Mouse (Mus musculus) lung, adult 2 months (tissue): ENCODE measurements around the gene Gm21954. TPM values are rescaled to one million over a fixed set of nuclear protein-coding genes. Genes with fewer than 3 reads are reported as not detected.

Experiments
- DNase-seq: peaks from one replicate; pipeline ENCODE4 v3.0.0; 2022
- H3K4me1 ChIP-seq: fragments of 200-500 bp; 2 replicates; pipeline ENCODE4 v1.6.1; 2011; ENCODE audit warnings: low read length; ENCODE audit not compliant: control insufficient read depth, insufficient read depth
- H3K4me3 ChIP-seq: fragments of 200-500 bp; replicated peaks from 2 replicates; pipeline ENCODE3; 2011; ENCODE audit warnings: low read depth, mild to moderate bottlenecking, control low read depth, low read length; ENCODE audit errors: extremely low read depth
- CTCF ChIP-seq: fragments of 200-500 bp; IDR thresholded peaks from 2 replicates; pipeline ENCODE4 v1.5.1; 2011; ENCODE audit warnings: mild to moderate bottlenecking, low read length, control low read depth; ENCODE audit not compliant: insufficient read depth
- POLR2A ChIP-seq: fragments of 200-500 bp; IDR thresholded peaks from 2 replicates; pipeline ENCODE4 v1.6.1; 2011; ENCODE audit warnings: low read depth, mild to moderate bottlenecking, control low read depth, low read length, borderline replicate concordance; ENCODE audit errors: extremely low read depth
- WGBS: fragments of 180-500 bp; shearing (Covaris S2); methylation state at CpG from one replicate; pipeline ENCODE4 v1.1.7; 2018; 5-methylcytosine and 5-hydroxymethylcytosine counted together
- polyA plus RNA-seq: library from polyadenylated mRNA; depleted of rRNA; stranded (reverse); fragments of >200 nt; gene quantifications from 2 replicates; pipeline ENCODE4 v1.2.3, GENCODE M21; 2012; rRNA removed

The Gm21954 gene
- polyA plus RNA-seq, 1 experiment = not detected

DNA sequence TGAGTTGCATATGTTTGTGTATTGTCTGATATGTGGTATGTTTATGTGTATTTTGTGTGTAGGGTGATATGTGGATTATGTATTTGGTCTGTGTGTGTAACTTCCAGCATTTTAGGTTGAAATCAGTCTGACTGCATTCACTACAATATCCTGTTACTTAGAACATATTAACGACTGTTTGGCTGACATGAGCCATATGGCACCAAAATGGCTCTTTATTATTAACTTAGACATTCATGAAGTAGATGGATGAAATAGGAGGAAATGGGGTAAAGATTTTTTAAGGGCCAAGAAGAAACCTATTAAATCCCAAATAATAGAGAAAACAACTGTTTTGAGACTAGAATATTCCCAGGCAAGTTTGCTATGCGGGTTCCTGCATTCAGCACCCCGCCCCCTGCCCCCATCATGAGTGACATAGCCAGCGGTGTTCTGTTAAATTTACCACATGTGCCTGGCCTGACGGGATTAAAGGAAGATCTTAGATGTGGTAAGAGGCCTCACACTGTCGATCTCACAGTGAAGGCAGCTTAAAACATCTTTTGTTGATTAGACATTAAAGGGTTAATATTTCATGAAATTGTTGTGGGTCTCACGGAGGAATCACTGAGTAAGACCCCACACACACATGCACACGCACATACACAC lies 51.5 kb downstream of the Gm21954 start:
- no peak for DNase-seq
- Histone ChIP-seq H3K4me3 (no peak overlapping the region), H3K4me1 (no peaks in the 10 kb centered on the region)
- TF ChIP-seq CTCF (no peak), POLR2A (no peak)
- WGBS = 60% methylated on average over 8 of the region's 8 CpGs

DNA sequence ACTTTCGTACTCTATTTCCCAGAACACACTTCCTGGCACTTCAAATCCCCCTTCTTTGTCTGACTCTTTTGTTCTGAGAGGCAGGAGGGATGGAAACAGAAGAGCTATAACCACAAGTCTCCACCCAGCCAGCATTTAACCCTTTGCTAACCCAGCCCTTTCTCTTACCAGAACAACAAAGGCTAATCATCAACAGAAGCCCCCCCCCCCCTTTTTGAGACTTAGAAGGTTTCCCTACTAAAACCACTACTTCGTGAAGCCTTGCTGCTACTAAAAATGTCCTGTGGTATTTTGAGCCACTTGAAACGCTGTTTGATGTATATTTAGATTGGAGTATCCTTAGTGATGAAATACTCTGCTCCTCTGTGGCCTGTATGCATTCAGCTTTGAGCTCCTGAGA lies 52.7 kb downstream of the Gm21954 start:
- DNase-seq = no peak
- no peaks in the 10 kb centered on the region for H3K4me1 ChIP-seq
- no peak for TF ChIP-seq POLR2A
- TF ChIP-seq CTCF = no peak
- WGBS = 22% methylated on average over 3 of the region's 3 CpGs
- H3K4me3 ChIP-seq = no peak overlapping the region

DNA sequence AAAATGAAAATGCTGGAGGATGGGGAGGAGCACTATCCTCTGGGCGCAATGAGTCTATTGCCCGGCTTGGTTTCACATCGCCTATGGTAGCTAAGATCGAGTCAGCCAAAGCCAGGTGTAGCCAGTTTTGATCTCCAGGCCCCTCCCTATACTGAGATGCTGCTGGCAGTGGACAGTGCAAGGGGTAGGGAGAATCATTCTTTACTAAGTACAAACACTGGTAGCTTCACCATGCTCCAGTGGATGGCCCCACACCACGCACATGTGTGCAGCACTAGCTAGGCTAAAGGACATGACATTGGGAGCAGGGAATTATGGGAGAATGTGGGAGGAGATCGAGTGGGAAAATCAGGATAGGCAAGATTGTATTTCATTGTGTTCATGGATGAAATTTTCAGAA lies 53.2 kb downstream of the Gm21954 start:
- Histone ChIP-seq H3K4me1 (no peaks in the 10 kb centered on the region), H3K4me3 (no peak overlapping the region)
- TF ChIP-seq POLR2A (no peak), CTCF (no peak)
- WGBS = 79% methylated on average over 6 of the region's 6 CpGs
- no peak for DNase-seq

DNA sequence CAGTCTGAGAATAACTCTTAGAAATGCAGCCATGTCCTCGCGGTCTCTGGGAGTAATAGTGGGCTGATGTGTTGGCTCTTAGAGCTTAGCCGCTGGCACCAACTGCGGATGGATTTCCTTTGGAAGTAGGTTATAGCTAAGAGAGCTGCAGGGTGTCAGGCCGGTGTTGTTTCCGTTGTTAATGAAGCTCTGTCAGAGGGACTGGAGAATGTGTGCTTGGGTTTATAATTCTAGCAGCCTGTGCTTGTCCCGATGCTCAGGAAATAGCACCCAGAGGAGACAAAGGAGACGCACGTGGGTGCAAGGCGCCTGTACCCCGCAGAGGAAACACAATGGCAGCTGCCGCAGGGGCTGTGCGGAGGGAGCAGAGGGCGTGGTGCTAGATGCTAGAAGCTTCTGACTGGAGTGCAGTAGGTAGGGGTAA lies 56.5 kb downstream of the Gm21954 start:
- 27% methylated on average over 14 of the region's 14 CpGs for WGBS
- no peak for DNase-seq
- Histone ChIP-seq H3K4me1 (no peaks in the 10 kb centered on the region), H3K4me3 (no peak overlapping the region)
- TF ChIP-seq POLR2A (no peak), CTCF (no peak)

Other genes starting within 250 kb of the Gm21954 start
- gene Dclk1, start 229.8 kb downstream of the Gm21954 start, polyA plus RNA-seq = 1.6 and 1.9 TPM in 2 replicates